Comparison of ENCODE assay signal across 8 mouse cellular contexts in the genomic region with DNA sequence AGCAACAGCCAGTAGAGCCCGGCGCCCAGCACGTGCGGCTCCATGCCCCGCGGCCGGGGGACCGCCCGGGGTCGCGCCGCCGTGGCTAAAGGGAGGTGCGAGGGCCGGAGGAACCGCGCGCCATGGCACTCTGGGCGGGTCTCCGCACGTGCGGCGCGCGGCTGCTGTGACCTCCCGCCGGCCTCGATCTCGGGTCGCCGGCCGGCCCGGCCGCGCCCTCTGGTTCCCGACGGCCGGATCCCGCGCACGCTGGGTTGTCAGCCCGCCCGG. TPM values are rescaled to one million over a fixed set of nuclear protein-coding genes. Genes with fewer than 3 reads are reported as not detected.
DNase-seq lines count a peak whose midpoint lies in the region; ATAC-seq and TF ChIP-seq lines count a peak whose summit lies in the region.

No protein-coding gene starts in this region.

- ATAC-seq in hindbrain, embryonic 12.5 days (ENCODE audit: low FRiP score): no peak
- ATAC-seq in midbrain, embryonic 11.5 days (ENCODE audit: low FRiP score): peak; percentile 41; the same call in 1 of the 2 replicates

- peaks cover 15% of the 10 kb centered on the region for H3K4me1 ChIP-seq in bone marrow, adult 2 months (ENCODE audit: control insufficient read depth, insufficient read depth, low read length)
- H3K4me1 ChIP-seq in hindbrain, embryonic 12.5 days: peaks cover 27% of the 10 kb centered on the region
- peaks cover 4% of the 10 kb centered on the region for H3K4me1 ChIP-seq in midbrain, embryonic 11.5 days (ENCODE audit: control insufficient read depth, insufficient read depth, low read length)

- peak overlapping the region; percentile 59 for H3K4me3 ChIP-seq in bone marrow, adult 2 months (replicated peaks; ENCODE audit: control insufficient read depth, low read depth, low read length)
- H3K4me3 ChIP-seq in hindbrain, embryonic 12.5 days: peak overlapping the region; percentile 55
- H3K4me3 ChIP-seq in midbrain, embryonic 11.5 days (ENCODE audit: low read depth, low read length): peak overlapping the region; percentile 41

- peak; percentile 41 for DNase-seq in kidney, adult 11 months
- DNase-seq in kidney, postnatal 14 days: no peak
- no peak for DNase-seq in midbrain, embryonic 11.5 days (ENCODE audit: low spot score, missing footprints)
- DNase-seq in cerebellum, postnatal 36 days: no peak
- no peak for DNase-seq in layer of hippocampus, adult 11-12 months (ENCODE audit: low spot score)
- no peak for DNase-seq in gastrocnemius, adult 8-10 months (ENCODE audit: low spot score in 2 of 2)

- H3K36me3 ChIP-seq in hindbrain, embryonic 12.5 days: no peaks in the 10 kb centered on the region
- H3K36me3 ChIP-seq in midbrain, embryonic 11.5 days (ENCODE audit: control insufficient read depth, insufficient read depth, low read length): no peaks in the 10 kb centered on the region

- H3K9me3 ChIP-seq in hindbrain, embryonic 12.5 days (replicated peaks): no peaks in the 10 kb centered on the region
- H3K9me3 ChIP-seq in midbrain, embryonic 11.5 days (ENCODE audit: control insufficient read depth, low read length): no peaks in the 10 kb centered on the region

- H3K27me3 ChIP-seq in hindbrain, embryonic 12.5 days: peaks cover 34% of the 10 kb centered on the region
- peaks cover 21% of the 10 kb centered on the region for H3K27me3 ChIP-seq in midbrain, embryonic 11.5 days (ENCODE audit: control insufficient read depth, insufficient read depth, low read length)

- TF ChIP-seq POLR2A in bone marrow, adult 2 months (IDR thresholded peaks at IDR 0.05; ENCODE audit: borderline replicate concordance, control insufficient read depth, low read depth, low read length): no peak

- TF ChIP-seq CTCF in bone marrow, adult 2 months (IDR thresholded peaks at IDR 0.05; ENCODE audit: control insufficient read depth, insufficient read depth, low read length): no peak

- peak overlapping the region; percentile 83 for H3K27ac ChIP-seq in bone marrow, adult 2 months (ENCODE audit: control insufficient read depth, insufficient read depth, low read depth, low read length, poor library complexity)
- H3K27ac ChIP-seq in hindbrain, embryonic 12.5 days: peak overlapping the region; percentile 66; the same call in 1 of the 2 replicates
- no peak overlapping the region for H3K27ac ChIP-seq in midbrain, embryonic 11.5 days (ENCODE audit: low read depth, low read length)

- WGBS in bone marrow, adult 2 months: under 1% methylated on average over 42 of the region's 43 CpGs
- under 1% methylated on average over 43 of the region's 43 CpGs for WGBS in hindbrain, embryonic 12.5 days
- under 1% methylated on average over 42 of the region's 43 CpGs for WGBS in midbrain, embryonic 11.5 days

- peak overlapping the region; percentile 92 for H3K4me2 ChIP-seq in hindbrain, embryonic 12.5 days (replicated peaks)
- H3K4me2 ChIP-seq in midbrain, embryonic 11.5 days: peak overlapping the region; percentile 68

- peak overlapping the region; percentile 64 for H3K9ac ChIP-seq in hindbrain, embryonic 12.5 days
- H3K9ac ChIP-seq in midbrain, embryonic 11.5 days (ENCODE audit: low read length): peak overlapping the region; percentile 59

RNA-seq across cellular contexts. Expression of gene Piezo1, which starts 0.2 kb away (rescaled TPM):
- polyA plus RNA-seq in bone marrow, adult 2 months (2011; ENCODE audit: insufficient read depth, insufficient read length, low replicate concordance, missing spikeins): 21.6 and 49.3 TPM in 2 replicates
- 8.9 TPM in 2 replicates for polyA plus RNA-seq in hindbrain, embryonic 12.5 days (2016; fragmentation: Nextera tagmentation; extraction: Ambion mirVana)
- polyA plus RNA-seq in midbrain, embryonic 11.5 days (2014; fragmentation: Nextera tagmentation; extraction: Ambion mirVana): 2.8 and 4.3 TPM in 2 replicates
- 10 to 100 TPM; 11.7 to 14.4 (median 13.9) TPM for total RNA-seq in gastrocnemius, adult 8-10 months (2022)

RNA-seq across cellular contexts. Expression of gene Cdt1, which starts 16.9 kb away (rescaled TPM):
- polyA plus RNA-seq in bone marrow, adult 2 months (2011; ENCODE audit: insufficient read depth, insufficient read length, low replicate concordance, missing spikeins): 62.8 and 68.5 TPM in 2 replicates
- 22.7 and 23.9 TPM in 2 replicates for polyA plus RNA-seq in hindbrain, embryonic 12.5 days (2016; fragmentation: Nextera tagmentation; extraction: Ambion mirVana)
- polyA plus RNA-seq in midbrain, embryonic 11.5 days (2014; fragmentation: Nextera tagmentation; extraction: Ambion mirVana): 25.7 and 35.8 TPM in 2 replicates
- 1 to 10 TPM in 1 of 4 experiments, under 1 TPM in 3; 0.47 to 1.0 (median 0.83) TPM for total RNA-seq in gastrocnemius, adult 8-10 months (2022)

RNA-seq across cellular contexts. Expression of gene Aprt, which starts 25.8 kb away (rescaled TPM):
- polyA plus RNA-seq in bone marrow, adult 2 months (2011; ENCODE audit: insufficient read depth, insufficient read length, low replicate concordance, missing spikeins): 41.8 and 95.4 TPM in 2 replicates
- 160 and 185 TPM in 2 replicates for polyA plus RNA-seq in hindbrain, embryonic 12.5 days (2016; fragmentation: Nextera tagmentation; extraction: Ambion mirVana)
- polyA plus RNA-seq in midbrain, embryonic 11.5 days (2014; fragmentation: Nextera tagmentation; extraction: Ambion mirVana): 176 and 195 TPM in 2 replicates
- 10 to 100 TPM; 42.7 to 49.4 (median 45.2) TPM for total RNA-seq in gastrocnemius, adult 8-10 months (2022)
